Mouse (Mus musculus): Measurements from ENCODE around the gene Skap1. TPM values are rescaled to one million over a fixed set of nuclear protein-coding genes. Genes with fewer than 3 reads are reported as not detected.

Gene Skap1
- polyA plus RNA-seq, 1 experiment from 2014 or later = 2.6 TPM

DNA sequence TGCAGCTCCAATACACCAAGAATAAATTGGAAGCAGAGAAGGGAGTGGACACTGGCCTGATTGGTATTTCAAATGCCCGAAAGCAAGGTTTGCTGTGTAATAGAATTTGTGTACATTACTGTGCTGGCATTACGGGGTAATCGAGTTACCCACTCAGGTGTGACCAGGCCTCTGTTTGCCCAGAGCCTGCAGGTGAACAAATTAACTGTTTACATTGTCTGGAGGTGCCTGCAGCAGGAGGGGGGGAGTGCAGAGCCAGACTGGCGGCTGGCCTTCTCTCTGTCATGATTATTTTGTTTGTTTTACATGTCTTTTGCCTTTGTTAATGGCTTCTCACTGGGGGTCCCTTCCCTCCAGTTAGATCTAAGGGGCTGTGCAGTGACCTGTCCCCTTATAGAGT lies 268.3 kb downstream of the Skap1 start:
- ATAC-seq (replicated peaks; ENCODE audit: low FRiP score) (no peak), DNase-seq (ENCODE audit: low spot score) (no peak)
- Histone ChIP-seq H3K4me2 (ENCODE audit: low read depth, low read length, severe bottlenecking) (no peak overlapping the region), H3K27ac (ENCODE audit: low read depth, low read length) (no peak overlapping the region), H3K27me3 (ENCODE audit: control insufficient read depth, insufficient read depth, low read length) (peaks cover 14% of the 10 kb centered on the region), H3K36me3 (ENCODE audit: control insufficient read depth, insufficient read depth, low read length) (no peaks in the 10 kb centered on the region), H3K9ac (ENCODE audit: low read length) (no peak overlapping the region), H3K9me3 (ENCODE audit: control insufficient read depth, low read length) (no peaks in the 10 kb centered on the region), H3K4me1 (replicated peaks; ENCODE audit: control insufficient read depth, insufficient read depth, low read length) (peaks cover 5% of the 10 kb centered on the region), H3K4me3 (ENCODE audit: low read depth, low read length) (no peak overlapping the region)
- 32% methylated on average over 4 of the region's 4 CpGs for WGBS

DNA sequence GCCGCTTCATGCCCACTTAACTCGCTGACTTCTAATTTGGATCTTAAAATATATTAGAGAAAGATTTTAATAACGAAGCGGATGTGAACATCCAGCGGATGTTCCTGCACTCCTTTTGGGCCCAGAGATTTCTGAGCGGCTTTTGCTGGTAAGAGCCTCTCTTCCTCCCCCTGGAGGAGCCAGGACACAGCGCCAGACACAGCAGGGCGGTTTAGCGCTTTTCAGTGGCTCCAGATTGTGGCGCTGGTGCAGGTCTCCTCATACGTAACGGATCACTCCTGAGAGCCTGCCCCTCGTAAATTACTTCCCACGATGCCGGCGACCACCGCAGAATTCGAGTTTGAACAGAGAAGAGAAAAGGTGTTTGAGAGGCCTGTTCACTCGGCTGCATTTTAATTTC lies 271.5 kb downstream of the Skap1 start:
- Histone ChIP-seq H3K36me3 (ENCODE audit: control insufficient read depth, insufficient read depth, low read length) (no peaks in the 10 kb centered on the region), H3K4me1 (replicated peaks; ENCODE audit: control insufficient read depth, insufficient read depth, low read length) (peaks cover 3% of the 10 kb centered on the region), H3K9me3 (ENCODE audit: control insufficient read depth, low read length) (no peaks in the 10 kb centered on the region), H3K4me2 (ENCODE audit: low read depth, low read length, severe bottlenecking) (peak overlapping the region; percentile 47), H3K9ac (ENCODE audit: low read length) (peak overlapping the region; percentile 39), H3K27ac (ENCODE audit: low read depth, low read length) (no peak overlapping the region), H3K27me3 (ENCODE audit: control insufficient read depth, insufficient read depth, low read length) (peaks cover 21% of the 10 kb centered on the region), H3K4me3 (ENCODE audit: low read depth, low read length) (peak overlapping the region; percentile 16; the same call in 1 of the 2 replicates)
- ATAC-seq (replicated peaks; ENCODE audit: low FRiP score) (peak; percentile 51; the same call in 1 of the 2 replicates), DNase-seq (ENCODE audit: low spot score) (peak; percentile 85)
- WGBS = under 1% methylated on average over 19 of the region's 19 CpGs

GRCm38 (mm10) chr11:96736361-96736760 lies 272.0 kb downstream of the Skap1 start:
- H3K4me2 ChIP-seq (ENCODE audit: low read depth, low read length, severe bottlenecking) = peak overlapping the region; percentile 47
- H3K36me3 ChIP-seq (ENCODE audit: control insufficient read depth, insufficient read depth, low read length) = no peaks in the 10 kb centered on the region
- no peak overlapping the region for H3K9ac ChIP-seq (ENCODE audit: low read length)
- DNase-seq (ENCODE audit: low spot score) (no peak), ATAC-seq (replicated peaks; ENCODE audit: low FRiP score) (no peak)
- peaks cover 8% of the 10 kb centered on the region for H3K4me1 ChIP-seq (replicated peaks; ENCODE audit: control insufficient read depth, insufficient read depth, low read length)
- H3K27me3 ChIP-seq (ENCODE audit: control insufficient read depth, insufficient read depth, low read length) = peaks cover 23% of the 10 kb centered on the region
- peak overlapping the region; percentile 16; the same call in 1 of the 2 replicates for H3K4me3 ChIP-seq (ENCODE audit: low read depth, low read length)
- H3K9me3 ChIP-seq (ENCODE audit: control insufficient read depth, low read length) = no peaks in the 10 kb centered on the region
- 19% methylated on average over 11 of the region's 11 CpGs for WGBS
- no peak overlapping the region for H3K27ac ChIP-seq (ENCODE audit: low read depth, low read length)

DNA sequence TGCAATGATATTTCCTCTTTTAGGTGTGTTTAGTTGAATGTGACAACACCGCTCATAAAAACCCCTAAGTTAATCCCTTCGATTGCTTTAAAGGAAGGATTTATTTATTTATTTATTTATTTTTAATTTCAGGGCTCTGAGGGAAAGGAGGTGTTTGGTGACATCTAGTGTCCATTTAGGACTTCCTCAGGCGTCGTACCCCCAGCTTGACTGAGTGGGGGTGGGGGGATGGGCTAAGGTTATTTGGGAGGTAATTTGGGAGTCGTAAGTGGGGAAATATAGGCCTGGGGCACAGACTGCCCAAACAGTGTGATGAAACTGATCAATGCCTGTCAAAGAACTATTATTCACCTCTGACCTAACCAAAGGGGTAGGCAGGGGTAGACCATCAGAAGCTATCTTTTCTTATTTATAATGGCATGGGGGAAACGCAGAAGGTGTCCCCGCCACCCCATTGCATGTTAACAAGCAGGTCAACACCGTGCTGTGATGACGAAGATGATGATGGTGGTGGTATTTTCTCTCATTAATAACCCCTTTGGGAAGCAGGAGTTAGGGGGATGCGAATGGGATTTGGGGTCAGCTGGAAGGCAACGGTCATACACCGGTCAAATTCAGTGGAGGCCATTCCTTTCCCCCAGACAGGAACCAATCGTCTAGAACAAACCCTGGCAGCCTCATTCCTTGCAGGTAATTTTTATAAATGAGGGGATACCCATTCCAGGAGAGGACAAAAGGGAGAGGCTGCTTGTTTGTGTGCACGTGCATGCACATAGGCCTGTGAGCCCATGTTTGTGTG lies 273.5 kb downstream of the Skap1 start:
- ATAC-seq (replicated peaks; ENCODE audit: low FRiP score) (no peak), DNase-seq (ENCODE audit: low spot score) (no peak)
- 68% methylated on average over 14 of the region's 14 CpGs for WGBS
- H3K9ac ChIP-seq (ENCODE audit: low read length) = no peak overlapping the region
- peaks cover 24% of the 10 kb centered on the region for H3K27me3 ChIP-seq (ENCODE audit: control insufficient read depth, insufficient read depth, low read length)
- peaks cover 19% of the 10 kb centered on the region for H3K4me1 ChIP-seq (replicated peaks; ENCODE audit: control insufficient read depth, insufficient read depth, low read length)
- H3K4me3 ChIP-seq (ENCODE audit: low read depth, low read length) = no peak overlapping the region
- no peak overlapping the region for H3K27ac ChIP-seq (ENCODE audit: low read depth, low read length)
- H3K4me2 ChIP-seq (ENCODE audit: low read depth, low read length, severe bottlenecking) = no peak overlapping the region
- no peaks in the 10 kb centered on the region for H3K36me3 ChIP-seq (ENCODE audit: control insufficient read depth, insufficient read depth, low read length)
- H3K9me3 ChIP-seq (ENCODE audit: control insufficient read depth, low read length) = no peaks in the 10 kb centered on the region

- ATAC-seq (replicated peaks; ENCODE audit: low FRiP score) (no peak), DNase-seq (ENCODE audit: low spot score) (no peak)
- H3K4me3 ChIP-seq (ENCODE audit: low read depth, low read length) = no peak overlapping the region
- H3K4me1 ChIP-seq (replicated peaks; ENCODE audit: control insufficient read depth, insufficient read depth, low read length) = peaks cover 22% of the 10 kb centered on the region
- no peak overlapping the region for H3K27ac ChIP-seq (ENCODE audit: low read depth, low read length)
- no peak overlapping the region for H3K4me2 ChIP-seq (ENCODE audit: low read depth, low read length, severe bottlenecking)
- H3K27me3 ChIP-seq (ENCODE audit: control insufficient read depth, insufficient read depth, low read length) = peaks cover 29% of the 10 kb centered on the region
- WGBS = 65% methylated on average over 12 of the region's 12 CpGs
- no peaks in the 10 kb centered on the region for H3K9me3 ChIP-seq (ENCODE audit: control insufficient read depth, low read length)
- no peaks in the 10 kb centered on the region for H3K36me3 ChIP-seq (ENCODE audit: control insufficient read depth, insufficient read depth, low read length)
- no peak overlapping the region for H3K9ac ChIP-seq (ENCODE audit: low read length)
These were observed 276.4 kb downstream of the Skap1 start for GRCm38 (mm10) chr11:96740796-96741195.

- ATAC-seq (replicated peaks; ENCODE audit: low FRiP score) (peak; percentile 84), DNase-seq (ENCODE audit: low spot score) (peak; percentile 77)
- Histone ChIP-seq H3K9me3 (ENCODE audit: control insufficient read depth, low read length) (no peaks in the 10 kb centered on the region), H3K36me3 (ENCODE audit: control insufficient read depth, insufficient read depth, low read length) (no peaks in the 10 kb centered on the region), H3K27me3 (ENCODE audit: control insufficient read depth, insufficient read depth, low read length) (peaks cover 22% of the 10 kb centered on the region), H3K4me1 (replicated peaks; ENCODE audit: control insufficient read depth, insufficient read depth, low read length) (peaks cover 22% of the 10 kb centered on the region), H3K9ac (ENCODE audit: low read length) (peak overlapping the region; percentile 3; the same call in 1 of the 2 replicates), H3K27ac (ENCODE audit: low read depth, low read length) (0 out of 2 replicates have a peak overlapping the region, but pooled peaks have one; percentile 53), H3K4me2 (ENCODE audit: low read depth, low read length, severe bottlenecking) (peak overlapping the region; percentile 42), H3K4me3 (ENCODE audit: low read depth, low read length) (no peak overlapping the region)
- WGBS = 6% methylated on average over 12 of the region's 12 CpGs
These were observed 277.6 kb downstream of the Skap1 start for GRCm38 (mm10) chr11:96741995-96742394.

DNA sequence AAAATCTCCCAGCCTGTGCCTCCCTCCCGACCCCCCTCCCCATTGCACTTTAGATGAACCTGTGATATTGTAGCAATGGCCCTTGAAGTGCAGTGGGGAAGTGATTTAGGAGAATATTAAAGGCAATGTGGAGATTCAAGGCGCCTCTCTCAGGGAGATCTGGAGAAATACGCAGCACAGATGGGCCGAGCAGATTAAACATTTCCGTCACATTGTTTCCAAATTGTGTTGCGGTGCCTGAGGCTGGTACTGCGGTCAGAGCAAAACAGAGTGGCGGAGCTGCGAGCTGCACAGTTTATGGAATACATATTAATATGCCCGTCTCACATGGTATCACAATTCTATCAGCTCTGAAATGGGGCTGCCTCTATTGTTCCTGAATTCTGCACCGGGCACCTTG lies 278.6 kb downstream of the Skap1 start:
- Histone ChIP-seq H3K27ac (ENCODE audit: low read depth, low read length) (peak overlapping the region; percentile 46; the same call in 1 of the 2 replicates), H3K4me1 (replicated peaks; ENCODE audit: control insufficient read depth, insufficient read depth, low read length) (peaks cover 22% of the 10 kb centered on the region), H3K27me3 (ENCODE audit: control insufficient read depth, insufficient read depth, low read length) (peaks cover 17% of the 10 kb centered on the region), H3K4me2 (ENCODE audit: low read depth, low read length, severe bottlenecking) (no peak overlapping the region), H3K4me3 (ENCODE audit: low read depth, low read length) (no peak overlapping the region), H3K36me3 (ENCODE audit: control insufficient read depth, insufficient read depth, low read length) (no peaks in the 10 kb centered on the region), H3K9me3 (ENCODE audit: control insufficient read depth, low read length) (no peaks in the 10 kb centered on the region), H3K9ac (ENCODE audit: low read length) (no peak overlapping the region; the same call in 1 of the 2 replicates)
- DNase-seq (ENCODE audit: low spot score) (no peak), ATAC-seq (replicated peaks; ENCODE audit: low FRiP score) (no peak)
- WGBS = 48% methylated on average over 11 of the region's 11 CpGs

- Histone ChIP-seq H3K36me3 (ENCODE audit: control insufficient read depth, insufficient read depth, low read length) (no peaks in the 10 kb centered on the region), H3K9ac (ENCODE audit: low read length) (no peak overlapping the region), H3K9me3 (ENCODE audit: control insufficient read depth, low read length) (no peaks in the 10 kb centered on the region), H3K27ac (ENCODE audit: low read depth, low read length) (no peak overlapping the region), H3K4me2 (ENCODE audit: low read depth, low read length, severe bottlenecking) (no peak overlapping the region), H3K27me3 (ENCODE audit: control insufficient read depth, insufficient read depth, low read length) (peaks cover 14% of the 10 kb centered on the region), H3K4me1 (replicated peaks; ENCODE audit: control insufficient read depth, insufficient read depth, low read length) (peaks cover 22% of the 10 kb centered on the region), H3K4me3 (ENCODE audit: low read depth, low read length) (no peak overlapping the region)
- DNase-seq (ENCODE audit: low spot score) (no peak), ATAC-seq (replicated peaks; ENCODE audit: low FRiP score) (no peak)
- 82% methylated on average over 4 of the region's 4 CpGs for WGBS
These were observed 279.5 kb downstream of the Skap1 start for GRCm38 (mm10) chr11:96743891-96744290.

GRCm38 (mm10) chr11:96746648-96747047 lies 282.3 kb downstream of the Skap1 start:
- no peaks in the 10 kb centered on the region for H3K36me3 ChIP-seq (ENCODE audit: control insufficient read depth, insufficient read depth, low read length)
- H3K9ac ChIP-seq (ENCODE audit: low read length) = no peak overlapping the region
- ATAC-seq (replicated peaks; ENCODE audit: low FRiP score) (no peak), DNase-seq (ENCODE audit: low spot score) (no peak)
- no peak overlapping the region for H3K4me2 ChIP-seq (ENCODE audit: low read depth, low read length, severe bottlenecking)
- H3K9me3 ChIP-seq (ENCODE audit: control insufficient read depth, low read length) = no peaks in the 10 kb centered on the region
- H3K27me3 ChIP-seq (ENCODE audit: control insufficient read depth, insufficient read depth, low read length) = peaks cover 7% of the 10 kb centered on the region
- H3K4me3 ChIP-seq (ENCODE audit: low read depth, low read length) = no peak overlapping the region
- peaks cover 13% of the 10 kb centered on the region for H3K4me1 ChIP-seq (replicated peaks; ENCODE audit: control insufficient read depth, insufficient read depth, low read length)
- no peak overlapping the region for H3K27ac ChIP-seq (ENCODE audit: low read depth, low read length)
- WGBS = 69% methylated on average over 6 of the region's 6 CpGs
